Mouse (Mus musculus) adrenal gland, postnatal 36 days (tissue): ENCODE data around the gene Immp2l. TPM values are rescaled to one million over a fixed set of nuclear protein-coding genes. Genes with fewer than 3 reads are reported as not detected.

Experiments
- DNase-seq, 2 experiments: peaks; one replicate each; pipeline ENCODE4 v3.0.0; 2021; ENCODE audit warnings: mixed read lengths in 1 of 2
- total RNA-seq, 2 experiments: library from RNA; stranded (reverse); gene quantifications; 2 replicates each; pipeline ENCODE4 v1.2.3; 2021

Immp2l gene
- total RNA-seq, 2 experiments from 2014 or later, result 20.0 to 20.3 TPM

GRCm38 (mm10) chr12:41436206-41436985 lies 412.5 kb downstream of the Immp2l start:
- DNase-seq, result no peak

GRCm38 (mm10) chr12:41438446-41438845 lies 414.6 kb downstream of the Immp2l start:
- DNase-seq, result peak; percentile 9 to 35

GRCm38 (mm10) chr12:41468374-41468991 lies 444.6 kb downstream of the Immp2l start:
- DNase-seq, result no peak

- DNase-seq, result no peak
Measured at GRCm38 (mm10) chr12:41469096-41469801, 445.4 kb downstream of the Immp2l start.

GRCm38 (mm10) chr12:41481486-41481885 lies 457.6 kb downstream of the Immp2l start:
- no peak for DNase-seq

- DNase-seq, result no peak
Measured at GRCm38 (mm10) chr12:41483091-41483592, 459.3 kb downstream of the Immp2l start.

GRCm38 (mm10) chr12:41483593-41484451 lies 459.9 kb downstream of the Immp2l start:
- peak; percentile 36 to 46 for DNase-seq

GRCm38 (mm10) chr12:41484689-41485511 lies 461.0 kb downstream of the Immp2l start:
- DNase-seq, result peak in 1 of 2 experiments; percentile 21

- peak; percentile 80 to 83 for DNase-seq
Measured at GRCm38 (mm10) chr12:41485512-41486215, 461.8 kb downstream of the Immp2l start.

- DNase-seq, result no peak
Measured at GRCm38 (mm10) chr12:41486331-41486730, 462.4 kb downstream of the Immp2l start, which contains the start of gene Lrrn3. TSS of gene Lrrn3 (minus strand) at chr12:41486431.

GRCm38 (mm10) chr12:41487005-41487404 lies 463.1 kb downstream of the Immp2l start:
- peak in 1 of 2 experiments; percentile 23 for DNase-seq

GRCm38 (mm10) chr12:41494620-41495019 lies 470.7 kb downstream of the Immp2l start:
- DNase-seq, result peak in 1 of 2 experiments; percentile 6

- no peak for DNase-seq
Measured at GRCm38 (mm10) chr12:41500049-41500820, 476.3 kb downstream of the Immp2l start.

GRCm38 (mm10) chr12:41508610-41509009 lies 484.7 kb downstream of the Immp2l start:
- no peak for DNase-seq

GRCm38 (mm10) chr12:41510588-41510987 lies 486.7 kb downstream of the Immp2l start:
- DNase-seq, result peak; percentile 17 to 21

GRCm38 (mm10) chr12:41518897-41519296 lies 495.0 kb downstream of the Immp2l start:
- DNase-seq, result peak; percentile 10 to 30

- no peak for DNase-seq
Measured at GRCm38 (mm10) chr12:41520326-41520725, 496.4 kb downstream of the Immp2l start.

GRCm38 (mm10) chr12:41521671-41522070 lies 497.8 kb downstream of the Immp2l start:
- peak; percentile 40 to 46 for DNase-seq

GRCm38 (mm10) chr12:41526688-41527087 lies 502.8 kb downstream of the Immp2l start:
- DNase-seq, result no peak
